Mouse (Mus musculus) B cell, adult (primary cell): Measurements from ENCODE around the gene Bcl2. TPM values are rescaled to one million over a fixed set of nuclear protein-coding genes. Genes with fewer than 3 reads are reported as not detected.

Experiments used
- total RNA-seq: library from RNA; stranded (reverse); gene quantifications from 4 replicates; pipeline ENCODE4 v1.2.4, GENCODE M21; 2023; ENCODE audit not compliant: inconsistent age

The Bcl2 gene
- total RNA-seq = 67.9 to 72.4 TPM (median 68.4 TPM) in 4 replicates

GRCm38 (mm10) chr1:106713621-106714529 is at the start of gene Bcl2:
Gene Bcl2 (minus strand): TSS chr1:106714274.

DNA sequence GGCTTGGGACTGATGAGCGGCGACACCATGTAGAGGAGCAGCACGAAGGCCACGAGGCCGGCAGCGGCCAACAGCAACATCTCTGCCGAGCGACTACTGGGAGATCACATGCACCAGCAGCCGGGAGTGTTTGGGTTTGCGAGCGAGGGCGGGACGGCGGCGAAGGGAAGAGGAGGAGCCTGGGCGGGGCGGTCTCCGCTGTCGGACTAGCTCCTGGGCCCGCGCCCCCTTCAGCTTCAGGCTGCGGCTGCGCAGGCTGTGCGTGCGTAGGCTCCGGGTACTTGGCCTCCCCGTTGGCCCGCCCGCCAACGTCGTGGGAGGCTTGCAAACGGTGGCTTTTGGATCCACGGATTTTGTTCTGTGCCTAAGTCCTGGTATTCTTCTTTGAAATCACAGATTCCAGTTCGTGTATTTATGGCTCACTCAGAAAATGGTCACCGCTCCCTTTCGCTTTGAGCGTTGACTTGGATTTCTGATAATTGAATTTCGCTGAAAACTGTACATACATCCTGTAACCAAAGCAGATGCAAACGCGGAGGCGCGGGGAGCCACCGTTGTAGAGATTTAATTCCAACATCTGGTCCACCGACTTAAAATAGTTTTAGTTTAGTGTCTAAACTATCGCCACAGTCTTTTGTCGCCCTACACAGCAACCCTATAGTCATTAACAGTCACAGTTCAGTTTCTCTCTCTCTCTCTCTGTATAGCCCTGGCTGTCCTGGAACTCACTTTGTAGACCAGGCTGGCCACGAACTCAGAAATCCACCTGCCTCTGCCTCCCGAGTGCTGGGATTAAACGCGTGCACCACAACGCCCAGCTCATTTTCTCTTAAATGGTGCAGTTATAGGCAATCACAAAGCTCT is 45.7 kb upstream of the Bcl2 start, which contains the start of gene Kdsr:
Gene Kdsr (minus strand): TSS at position 156 of the 864 bp plus-strand sequence.

Other genes starting within 250 kb of the Bcl2 start
- 23.3 to 31.3 TPM (median 28.8 TPM) in 4 replicates for gene Kdsr, start 45.5 kb upstream of the Bcl2 start, total RNA-seq
- 126 to 137 TPM (median 129 TPM) in 4 replicates for gene Vps4b, start 82.5 kb upstream of the Bcl2 start, total RNA-seq
- not detected in 4 replicates for gene Serpinb5, start 146.9 kb upstream of the Bcl2 start, total RNA-seq
- not detected in 4 replicates for gene Serpinb12, start 220.2 kb upstream of the Bcl2 start, total RNA-seq